Mouse (Mus musculus) bone marrow macrophage, adult 2 months (primary cell): ENCODE data around the gene Atp5s. TPM values are rescaled to one million over a fixed set of nuclear protein-coding genes. Genes with fewer than 3 reads are reported as not detected.
A peak's percentile ranks its signal among the peaks of the same experiment; 100 is the strongest.

Experiments used
- H3K27ac ChIP-seq: 2 replicates; pipeline ENCODE4 v1.5.1; 2012; ENCODE audit warnings: low read depth, low read length; ENCODE audit not compliant: insufficient read depth
- H3K4me1 ChIP-seq: 2 replicates; pipeline ENCODE4 v1.6.1; 2012; ENCODE audit warnings: low read length; ENCODE audit not compliant: control insufficient read depth, insufficient read depth
- H3K4me3 ChIP-seq: 2 replicates; pipeline ENCODE4 v1.5.1; 2012; ENCODE audit warnings: mild to moderate bottlenecking, low read length, moderate library complexity; ENCODE audit not compliant: insufficient read depth
- CTCF ChIP-seq: IDR thresholded peaks from 2 replicates; pipeline ENCODE4 v1.5.1; 2012; ENCODE audit warnings: low read depth, mild to moderate bottlenecking, low read length, moderate library complexity
- POLR2A ChIP-seq: IDR thresholded peaks from 2 replicates; pipeline ENCODE4 v1.6.1; 2012; ENCODE audit warnings: mild to moderate bottlenecking, low read depth, low read length, borderline replicate concordance
- polyA plus RNA-seq: library from polyadenylated mRNA; stranded (reverse); fragments of >200 nt; gene quantifications from 2 replicates; pipeline ENCODE4 v1.2.4, GENCODE M21; 2012; ENCODE audit not compliant: missing spikeins, insufficient read depth, insufficient read length

Gene Atp5s
- polyA plus RNA-seq, 1 experiment, result 9.8 TPM

- H3K4me3 ChIP-seq, result no peak overlapping the region
- no peak overlapping the region for H3K27ac ChIP-seq
- peaks cover 4% of the 10 kb centered on the region for H3K4me1 ChIP-seq
- TF ChIP-seq POLR2A (no peak), CTCF (no peak)
These were observed 7.5 kb downstream of the Atp5s start for GRCm38 (mm10) chr12:69732221-69732620.

- Histone ChIP-seq H3K27ac (no peak overlapping the region), H3K4me3 (no peak overlapping the region), H3K4me1 (peaks cover 4% of the 10 kb centered on the region)
- TF ChIP-seq CTCF, result no peak
- no peak for TF ChIP-seq POLR2A
These were observed 8.8 kb downstream of the Atp5s start for GRCm38 (mm10) chr12:69733518-69733917.

GRCm38 (mm10) chr12:69733923-69734322, 9.2 kb downstream of the Atp5s start:
- TF ChIP-seq CTCF, result no peak
- TF ChIP-seq POLR2A, result no peak
- 0 out of 2 replicates have a peak overlapping the region, but pooled peaks have one; percentile 39 for H3K27ac ChIP-seq
- peaks cover 4% of the 10 kb centered on the region for H3K4me1 ChIP-seq
- no peak overlapping the region for H3K4me3 ChIP-seq

- TF ChIP-seq CTCF (no peak), POLR2A (no peak)
- no peak overlapping the region for H3K4me3 ChIP-seq
- no peak overlapping the region for H3K27ac ChIP-seq
These were observed 17.2 kb downstream of the Atp5s start for GRCm38 (mm10) chr12:69741965-69742364.

GRCm38 (mm10) chr12:69744138-69744537, 19.4 kb downstream of the Atp5s start:
- no peak overlapping the region for H3K4me3 ChIP-seq
- TF ChIP-seq CTCF (no peak), POLR2A (no peak)
- H3K4me1 ChIP-seq, result 0 out of 2 replicates have a peak, but pooled peaks cover 2% of the 10 kb centered on the region
- no peak overlapping the region for H3K27ac ChIP-seq

More at GRCm38 (mm10) chr12:69741965-69742364, 17.2 kb downstream of the Atp5s start:
- 0 out of 2 replicates have a peak, but pooled peaks cover 2% of the 10 kb centered on the region for H3K4me1 ChIP-seq

GRCm38 (mm10) chr12:69751864-69752341, 27.2 kb downstream of the Atp5s start:
- Histone ChIP-seq H3K4me1 (0 out of 2 replicates have a peak, but pooled peaks cover under 1% of the 10 kb centered on the region), H3K4me3 (no peak overlapping the region), H3K27ac (no peak overlapping the region)
- no peak for TF ChIP-seq CTCF
- TF ChIP-seq POLR2A, result no peak

- Histone ChIP-seq H3K4me3 (no peak overlapping the region), H3K4me1 (peaks cover 2% of the 10 kb centered on the region; the same call in 1 of the 2 replicates), H3K27ac (no peak overlapping the region)
- TF ChIP-seq CTCF (no peak), POLR2A (no peak)
These were observed 29.2 kb downstream of the Atp5s start for GRCm38 (mm10) chr12:69753936-69754335.

GRCm38 (mm10) chr12:69756015-69756414, 31.3 kb downstream of the Atp5s start:
- TF ChIP-seq CTCF (no peak), POLR2A (no peak)
- no peak overlapping the region for H3K4me3 ChIP-seq
- H3K4me1 ChIP-seq, result peaks cover 2% of the 10 kb centered on the region; the same call in 1 of the 2 replicates
- H3K27ac ChIP-seq, result no peak overlapping the region

GRCm38 (mm10) chr12:69757418-69758141, 32.8 kb downstream of the Atp5s start:
- Histone ChIP-seq H3K27ac (no peak overlapping the region), H3K4me3 (no peak overlapping the region), H3K4me1 (peaks cover 2% of the 10 kb centered on the region; the same call in 1 of the 2 replicates)
- TF ChIP-seq POLR2A (no peak), CTCF (no peak; the same call in 1 of the 2 replicates)

GRCm38 (mm10) chr12:69758221-69759185, 33.8 kb downstream of the Atp5s start:
- TF ChIP-seq CTCF (no peak), POLR2A (no peak)
- Histone ChIP-seq H3K4me3 (no peak overlapping the region), H3K4me1 (peaks cover 2% of the 10 kb centered on the region; the same call in 1 of the 2 replicates), H3K27ac (no peak overlapping the region)
